Mouse (Mus musculus): ENCODE measurements at regions not wholly inside any gene's neighbourhood (a gene's known extent, or its start where the extent isn't known, plus 50 kb on each side); places are given as distances from the start of the nearest gene placed in this dataset.

GRCm38 (mm10) chr17:27364899-27365298 is 156.3 kb downstream of the Grm4 start:
- ATAC-seq (replicated peaks; ENCODE audit: low FRiP score) (no peak), DNase-seq (ENCODE audit: low spot score) (no peak)
- Histone ChIP-seq H3K4me2 (ENCODE audit: low read depth, low read length, severe bottlenecking) (no peak overlapping the region), H3K27ac (ENCODE audit: low read depth, low read length) (no peak overlapping the region), H3K9ac (ENCODE audit: low read length) (no peak overlapping the region), H3K27me3 (ENCODE audit: control insufficient read depth, insufficient read depth, low read length) (no peaks in the 10 kb centered on the region), H3K4me3 (ENCODE audit: low read depth, low read length) (no peak overlapping the region), H3K36me3 (ENCODE audit: control insufficient read depth, insufficient read depth, low read length) (no peaks in the 10 kb centered on the region), H3K4me1 (replicated peaks; ENCODE audit: control insufficient read depth, insufficient read depth, low read length) (no peaks in the 10 kb centered on the region), H3K9me3 (ENCODE audit: control insufficient read depth, low read length) (no peaks in the 10 kb centered on the region)
- WGBS, result 91% methylated on average over 6 of the region's 6 CpGs

- H3K4me3 ChIP-seq (ENCODE audit: low read depth, low read length), result no peak overlapping the region
- no peaks in the 10 kb centered on the region for H3K4me1 ChIP-seq (replicated peaks; ENCODE audit: control insufficient read depth, insufficient read depth, low read length)
- ATAC-seq (replicated peaks; ENCODE audit: low FRiP score) (no peak), DNase-seq (ENCODE audit: low spot score) (no peak)
- H3K27me3 ChIP-seq (ENCODE audit: control insufficient read depth, insufficient read depth, low read length), result no peaks in the 10 kb centered on the region
- H3K4me2 ChIP-seq (ENCODE audit: low read depth, low read length, severe bottlenecking), result no peak overlapping the region
- no peak overlapping the region for H3K27ac ChIP-seq (ENCODE audit: low read depth, low read length)
- 93% methylated on average over 7 of the region's 7 CpGs for WGBS
- no peaks in the 10 kb centered on the region for H3K9me3 ChIP-seq (ENCODE audit: control insufficient read depth, low read length)
- no peak overlapping the region for H3K9ac ChIP-seq (ENCODE audit: low read length)
- H3K36me3 ChIP-seq (ENCODE audit: control insufficient read depth, insufficient read depth, low read length), result no peaks in the 10 kb centered on the region
These were observed 156.9 kb downstream of the Grm4 start for GRCm38 (mm10) chr17:27364338-27364737.

- WGBS, result 86% methylated on average over 6 of the region's 6 CpGs
- DNase-seq (ENCODE audit: low spot score) (no peak), ATAC-seq (replicated peaks; ENCODE audit: low FRiP score) (no peak)
- Histone ChIP-seq H3K4me2 (ENCODE audit: low read depth, low read length, severe bottlenecking) (no peak overlapping the region), H3K27me3 (ENCODE audit: control insufficient read depth, insufficient read depth, low read length) (no peaks in the 10 kb centered on the region), H3K9ac (ENCODE audit: low read length) (no peak overlapping the region), H3K4me1 (replicated peaks; ENCODE audit: control insufficient read depth, insufficient read depth, low read length) (no peaks in the 10 kb centered on the region), H3K36me3 (ENCODE audit: control insufficient read depth, insufficient read depth, low read length) (no peaks in the 10 kb centered on the region), H3K9me3 (ENCODE audit: control insufficient read depth, low read length) (no peaks in the 10 kb centered on the region), H3K27ac (ENCODE audit: low read depth, low read length) (no peak overlapping the region), H3K4me3 (ENCODE audit: low read depth, low read length) (no peak overlapping the region)
These were observed 157.3 kb downstream of the Grm4 start for GRCm38 (mm10) chr17:27363911-27364310.

GRCm38 (mm10) chr17:27362221-27362620 is 158.0 kb upstream of the Lemd2 start:
- H3K4me3 ChIP-seq (ENCODE audit: low read depth, low read length), result no peak overlapping the region
- H3K9me3 ChIP-seq (ENCODE audit: control insufficient read depth, low read length), result no peaks in the 10 kb centered on the region
- DNase-seq (ENCODE audit: low spot score), result no peak
- no peaks in the 10 kb centered on the region for H3K36me3 ChIP-seq (ENCODE audit: control insufficient read depth, insufficient read depth, low read length)
- no peaks in the 10 kb centered on the region for H3K4me1 ChIP-seq (replicated peaks; ENCODE audit: control insufficient read depth, insufficient read depth, low read length)
- 94% methylated on average over 8 of the region's 8 CpGs for WGBS
- H3K9ac ChIP-seq (ENCODE audit: low read length), result no peak overlapping the region
- H3K27me3 ChIP-seq (ENCODE audit: control insufficient read depth, insufficient read depth, low read length), result no peaks in the 10 kb centered on the region
- no peak overlapping the region for H3K27ac ChIP-seq (ENCODE audit: low read depth, low read length)
- ATAC-seq (replicated peaks; ENCODE audit: low FRiP score), result no peak
- no peak overlapping the region for H3K4me2 ChIP-seq (ENCODE audit: low read depth, low read length, severe bottlenecking)

- H3K9me3 ChIP-seq (ENCODE audit: control insufficient read depth, low read length), result no peaks in the 10 kb centered on the region
- no peaks in the 10 kb centered on the region for H3K27me3 ChIP-seq (ENCODE audit: control insufficient read depth, insufficient read depth, low read length)
- H3K36me3 ChIP-seq (ENCODE audit: control insufficient read depth, insufficient read depth, low read length), result no peaks in the 10 kb centered on the region
- no peaks in the 10 kb centered on the region for H3K4me1 ChIP-seq (replicated peaks; ENCODE audit: control insufficient read depth, insufficient read depth, low read length)
- ATAC-seq (replicated peaks; ENCODE audit: low FRiP score) (no peak), DNase-seq (ENCODE audit: low spot score) (no peak)
- WGBS, result 70% methylated on average over 2 of the region's 2 CpGs
- no peak overlapping the region for H3K27ac ChIP-seq (ENCODE audit: low read depth, low read length)
- no peak overlapping the region for H3K4me2 ChIP-seq (ENCODE audit: low read depth, low read length, severe bottlenecking)
- H3K4me3 ChIP-seq (ENCODE audit: low read depth, low read length), result no peak overlapping the region
- no peak overlapping the region for H3K9ac ChIP-seq (ENCODE audit: low read length)
These were observed 157.1 kb upstream of the Lemd2 start for GRCm38 (mm10) chr17:27361362-27361761.

- 83% methylated on average over 3 of the region's 3 CpGs for WGBS
- H3K9ac ChIP-seq (ENCODE audit: low read length), result no peak overlapping the region
- H3K27ac ChIP-seq (ENCODE audit: low read depth, low read length), result no peak overlapping the region
These were observed 152.6 kb upstream of the Lemd2 start for GRCm38 (mm10) chr17:27356862-27357261.

GRCm38 (mm10) chr17:27355717-27356116 is 151.4 kb upstream of the Lemd2 start:
- Histone ChIP-seq H3K4me2 (ENCODE audit: low read depth, low read length, severe bottlenecking) (no peak overlapping the region), H3K9ac (ENCODE audit: low read length) (no peak overlapping the region), H3K27ac (ENCODE audit: low read depth, low read length) (no peak overlapping the region), H3K4me1 (replicated peaks; ENCODE audit: control insufficient read depth, insufficient read depth, low read length) (no peaks in the 10 kb centered on the region), H3K27me3 (ENCODE audit: control insufficient read depth, insufficient read depth, low read length) (no peaks in the 10 kb centered on the region), H3K4me3 (ENCODE audit: low read depth, low read length) (no peak overlapping the region), H3K9me3 (ENCODE audit: control insufficient read depth, low read length) (no peaks in the 10 kb centered on the region), H3K36me3 (ENCODE audit: control insufficient read depth, insufficient read depth, low read length) (no peaks in the 10 kb centered on the region)
- ATAC-seq (replicated peaks; ENCODE audit: low FRiP score) (no peak), DNase-seq (ENCODE audit: low spot score) (no peak)
- 87% methylated on average over 9 of the region's 9 CpGs for WGBS

More at GRCm38 (mm10) chr17:27356862-27357261, 152.6 kb upstream of the Lemd2 start:
- Histone ChIP-seq H3K4me2 (ENCODE audit: low read depth, low read length, severe bottlenecking) (no peak overlapping the region), H3K4me3 (ENCODE audit: low read depth, low read length) (no peak overlapping the region), H3K36me3 (ENCODE audit: control insufficient read depth, insufficient read depth, low read length) (no peaks in the 10 kb centered on the region), H3K4me1 (replicated peaks; ENCODE audit: control insufficient read depth, insufficient read depth, low read length) (no peaks in the 10 kb centered on the region), H3K9me3 (ENCODE audit: control insufficient read depth, low read length) (no peaks in the 10 kb centered on the region), H3K27me3 (ENCODE audit: control insufficient read depth, insufficient read depth, low read length) (no peaks in the 10 kb centered on the region)
- DNase-seq (ENCODE audit: low spot score) (no peak), ATAC-seq (replicated peaks; ENCODE audit: low FRiP score) (no peak)

GRCm38 (mm10) chr17:27355056-27355455 is 150.8 kb upstream of the Lemd2 start:
- no peaks in the 10 kb centered on the region for H3K9me3 ChIP-seq (ENCODE audit: control insufficient read depth, low read length)
- no peak overlapping the region for H3K4me3 ChIP-seq (ENCODE audit: low read depth, low read length)
- 95% methylated on average over 4 of the region's 4 CpGs for WGBS
- ATAC-seq (replicated peaks; ENCODE audit: low FRiP score), result no peak
- no peak overlapping the region for H3K27ac ChIP-seq (ENCODE audit: low read depth, low read length)
- H3K9ac ChIP-seq (ENCODE audit: low read length), result no peak overlapping the region
- DNase-seq (ENCODE audit: low spot score), result no peak
- H3K27me3 ChIP-seq (ENCODE audit: control insufficient read depth, insufficient read depth, low read length), result no peaks in the 10 kb centered on the region
- H3K4me2 ChIP-seq (ENCODE audit: low read depth, low read length, severe bottlenecking), result no peak overlapping the region
- H3K4me1 ChIP-seq (replicated peaks; ENCODE audit: control insufficient read depth, insufficient read depth, low read length), result no peaks in the 10 kb centered on the region
- H3K36me3 ChIP-seq (ENCODE audit: control insufficient read depth, insufficient read depth, low read length), result no peaks in the 10 kb centered on the region

- Histone ChIP-seq H3K4me2 (ENCODE audit: low read depth, low read length, severe bottlenecking) (no peak overlapping the region), H3K4me1 (replicated peaks; ENCODE audit: control insufficient read depth, insufficient read depth, low read length) (no peaks in the 10 kb centered on the region), H3K36me3 (ENCODE audit: control insufficient read depth, insufficient read depth, low read length) (no peaks in the 10 kb centered on the region), H3K4me3 (ENCODE audit: low read depth, low read length) (no peak overlapping the region), H3K27me3 (ENCODE audit: control insufficient read depth, insufficient read depth, low read length) (no peaks in the 10 kb centered on the region), H3K9me3 (ENCODE audit: control insufficient read depth, low read length) (no peaks in the 10 kb centered on the region), H3K27ac (ENCODE audit: low read depth, low read length) (no peak overlapping the region), H3K9ac (ENCODE audit: low read length) (no peak overlapping the region)
- ATAC-seq (replicated peaks; ENCODE audit: low FRiP score) (no peak), DNase-seq (ENCODE audit: low spot score) (no peak)
- WGBS, result 90% methylated on average over 9 of the region's 9 CpGs
These were observed 145.6 kb upstream of the Lemd2 start for GRCm38 (mm10) chr17:27349911-27350310.

All from forebrain, embryonic 11.5 days (tissue).